Mouse (Mus musculus) embryonic stem cell, embryonic (primary cell): ENCODE results near the gene Cmbl.

Source experiments
- CTCF ChIA-PET, 4 experiments: fragments of 300-600 bp in 2 of 4; fragments of 350-600 bp in 2 of 4; sonication (Branson Sonifier 250); formaldehyde crosslinking; loops; one replicate each; lab custom pipeline; 2022; ENCODE audit warnings: inconsistent platforms in 2 of 4; lab: Charles Lee
- POLR2A ChIA-PET, 4 experiments: fragments of 300-600 bp in 2 of 4; fragments of 350-600 bp in 2 of 4; sonication (Branson Sonifier 250); formaldehyde crosslinking; loops; one replicate each; lab custom pipeline; 2022; ENCODE audit warnings: antibody characterized with exemption in 4 of 4, inconsistent platforms in 1 of 4; lab: Charles Lee

The Cmbl gene

GRCm38 (mm10) chr15:31619521-31619920 is 54.3 kb downstream of the Cmbl start:
- CTCF ChIA-PET: interaction anchor here in 2 of 4 experiments (0.6 kb wide), 2 partner anchors 838 to 1089 kb away, joined by 3 to 4 read pairs; no protein-coding TSS in a partner anchor
- POLR2A ChIA-PET: interaction anchor here in 1 of 4 experiments (1.3 kb wide), 1 partner anchor 18 kb away, joined by 10 read pairs; the partner anchor contains the start of genes Cct5 and Fam173b

DNA sequence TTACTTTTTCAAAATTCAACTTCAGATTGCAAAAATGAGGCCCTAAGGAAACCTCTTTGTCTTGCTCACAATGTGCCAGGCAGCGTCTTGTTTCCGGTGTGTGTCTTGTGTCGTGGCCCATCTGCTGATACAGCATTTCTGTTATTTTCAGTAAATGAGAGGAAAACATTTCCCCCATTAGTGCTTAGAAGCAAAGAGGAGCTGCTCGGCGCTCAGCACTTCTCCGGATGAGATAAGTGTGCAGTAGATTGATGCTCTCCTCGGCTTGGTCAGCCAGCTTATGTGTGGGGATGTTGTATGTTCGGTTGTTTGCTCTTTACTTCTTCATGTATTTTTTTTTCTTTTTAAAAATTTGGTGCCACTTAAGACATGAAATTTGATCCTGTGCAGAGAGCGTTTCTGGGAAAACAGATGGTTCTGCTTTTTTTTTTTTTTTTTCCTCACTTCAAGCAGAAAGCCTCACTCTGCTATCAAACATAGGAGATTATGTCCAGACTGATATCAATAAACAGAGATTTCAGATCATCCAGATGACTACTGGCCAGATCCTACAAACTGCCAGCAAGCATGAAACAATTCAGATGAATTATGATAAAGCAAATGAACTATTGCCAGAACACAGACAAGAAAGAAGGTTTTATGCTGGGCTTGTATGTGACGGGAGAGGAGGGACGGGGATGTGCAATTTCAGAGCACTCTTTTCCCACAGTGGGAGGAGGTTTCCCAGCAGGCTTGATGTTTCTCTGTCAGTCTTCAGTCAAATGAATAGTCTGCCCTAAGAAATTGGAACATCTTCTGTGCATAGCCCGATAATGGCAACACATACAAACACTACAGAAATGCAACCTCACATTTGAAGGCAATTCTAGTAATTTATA is 62.3 kb downstream of the Cmbl start:
- ChIA-PET CTCF (no interaction called here), POLR2A (interaction anchor here in 3 of 4 experiments (0.6 to 2.0 kb wide), 5 partner anchors 26 to 752 kb away, joined by 3 to 11 read pairs (median 3); partner anchors contain the start of genes Cct5 (in 1 of the 3) and Fam173b (in 1 of the 3))

DNA sequence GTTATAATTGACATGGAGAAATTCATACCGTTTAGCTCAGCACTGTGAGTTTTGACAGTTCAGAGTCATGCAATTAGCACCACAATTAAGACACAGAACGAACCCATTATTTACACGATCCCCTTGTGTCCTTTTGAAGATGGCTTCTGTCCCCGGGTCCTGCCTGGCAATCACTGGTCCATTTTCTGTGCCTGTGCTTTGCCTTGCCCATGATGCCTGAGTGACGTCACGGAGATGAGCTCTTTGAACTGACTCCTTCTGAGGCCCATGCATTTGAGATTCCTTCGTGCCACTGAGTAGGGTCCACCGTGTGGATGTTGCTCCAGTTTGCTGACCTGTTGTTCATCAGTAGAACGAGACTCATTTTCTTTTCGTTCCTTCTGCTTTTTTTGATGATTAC is 63.0 kb downstream of the Cmbl start:
- POLR2A ChIA-PET: interaction anchor here in 1 of 4 experiments (2.0 kb wide), 1 partner anchor 27 kb away, joined by 11 read pairs; the partner anchor contains the start of genes Cct5 and Fam173b
- CTCF ChIA-PET: interaction anchor here in 1 of 4 experiments (0.6 kb wide), 1 partner anchor 28 kb away, joined by 3 read pairs; no protein-coding TSS in a partner anchor

DNA sequence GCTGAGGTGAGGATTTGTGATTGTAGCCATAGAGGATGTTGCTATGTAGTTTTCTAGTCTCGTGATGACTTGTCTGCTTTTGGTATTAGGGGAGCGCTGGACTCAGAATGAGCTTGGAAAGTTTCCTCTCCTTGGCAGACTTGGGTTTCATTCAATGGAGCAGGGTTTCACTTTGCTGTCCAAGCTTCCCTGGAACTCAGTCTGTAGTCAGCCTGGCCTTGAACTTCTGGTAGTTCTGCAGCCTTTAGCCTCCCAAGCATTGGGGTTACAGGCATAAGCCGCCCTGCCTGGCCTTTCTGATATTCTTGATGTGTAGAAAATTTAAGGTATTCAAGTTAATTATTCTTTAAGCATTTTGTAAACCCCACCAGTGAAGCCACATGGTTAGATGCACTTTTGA is 64.4 kb downstream of the Cmbl start:
- ChIA-PET POLR2A (interaction anchor here in 1 of 4 experiments (1.1 kb wide), 1 partner anchor 15 kb away, joined by 3 read pairs; no protein-coding TSS in a partner anchor), CTCF (no interaction called here)

DNA sequence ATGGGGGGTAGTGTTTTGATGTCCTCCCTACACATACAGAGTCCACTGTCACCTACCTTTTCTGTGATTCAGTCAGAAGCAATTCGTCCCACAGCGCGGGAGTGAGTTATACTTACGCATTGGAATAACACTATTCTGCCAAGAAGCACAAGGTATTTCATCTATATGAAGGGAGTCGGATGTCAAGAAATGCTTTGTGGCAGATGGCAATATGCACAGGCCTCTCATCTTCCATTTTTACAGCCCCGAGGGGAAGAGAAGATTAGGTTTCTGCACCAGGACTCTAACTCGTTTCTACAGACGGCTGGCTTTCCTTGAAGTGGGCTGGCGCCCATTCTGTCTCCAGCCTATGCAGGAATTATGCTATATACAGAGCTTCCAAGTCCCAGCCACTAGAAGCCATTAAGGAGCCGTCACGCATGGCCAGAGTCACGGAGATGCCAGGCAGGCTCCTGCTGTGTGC is 66.2 kb downstream of the Cmbl start:
- ChIA-PET CTCF (no interaction called here), POLR2A (no interaction called here)

GRCm38 (mm10) chr15:31632478-31632877 is 67.3 kb downstream of the Cmbl start:
- ChIA-PET CTCF (interaction anchor here in 1 of 4 experiments (1.3 kb wide), 1 partner anchor 195 kb away, joined by 3 read pairs; no protein-coding TSS in a partner anchor), POLR2A (no interaction called here)

DNA sequence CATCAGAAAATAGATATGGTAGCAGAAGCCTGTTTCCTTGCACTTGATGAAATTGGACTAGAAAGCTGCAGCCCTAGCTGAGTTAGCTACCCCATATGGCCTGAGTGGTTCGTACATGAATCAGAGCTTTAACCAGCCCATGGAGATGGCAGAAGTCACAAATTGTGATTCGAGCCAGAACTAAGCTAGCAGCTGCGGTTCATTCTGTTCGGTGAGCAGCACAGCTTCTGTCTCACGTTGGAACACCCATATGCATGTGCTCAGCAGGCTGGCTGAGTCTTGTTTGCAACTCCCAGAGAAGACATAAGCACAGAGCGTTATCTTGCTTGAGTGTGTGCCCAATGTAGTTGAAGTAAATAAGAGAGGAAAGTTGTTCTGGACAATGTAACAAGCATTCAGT is 69.4 kb downstream of the Cmbl start:
- CTCF ChIA-PET: no interaction called here
- POLR2A ChIA-PET: no interaction called here

DNA sequence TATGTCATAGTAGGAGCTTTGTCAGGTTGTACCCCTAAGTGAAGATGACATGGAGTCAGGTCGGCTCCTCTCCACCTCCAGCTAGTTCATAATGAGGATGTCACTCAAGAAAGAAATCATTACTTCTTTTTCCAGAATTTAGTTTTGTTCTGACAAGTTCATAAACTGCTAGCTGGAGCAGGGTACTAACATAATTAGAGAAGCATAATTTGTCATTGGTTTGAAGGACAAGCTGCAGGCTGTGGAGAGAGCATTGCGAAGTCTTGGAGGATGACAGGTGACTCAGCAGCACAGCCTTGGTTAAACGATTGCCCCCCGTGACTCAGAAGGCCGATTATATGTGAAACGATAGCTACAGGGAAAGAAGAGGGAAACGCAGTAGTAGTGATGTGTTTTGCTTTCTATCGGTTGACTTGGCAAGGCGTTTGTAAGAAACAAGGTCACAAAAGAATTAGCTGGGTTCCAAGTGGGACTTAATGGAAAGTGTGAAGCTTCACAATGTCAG is 71.0 kb downstream of the Cmbl start:
- ChIA-PET CTCF (no interaction called here), POLR2A (no interaction called here)
